Mouse (Mus musculus): ENCODE measurements around the gene Clmn. TPM values are rescaled to one million over a fixed set of nuclear protein-coding genes. Genes with fewer than 3 reads are reported as not detected.

The Clmn gene
- polyA plus RNA-seq, 1 experiment from 2014 or later, result 1.2 TPM

GRCm38 (mm10) chr12:104850119-104850518, 14.8 kb downstream of the Clmn start:
- H3K27me3 ChIP-seq, result no peaks in the 10 kb centered on the region
- ATAC-seq (ENCODE audit: low read depth), result no peak
- H3K4me3 ChIP-seq, result no peak overlapping the region
- no peaks in the 10 kb centered on the region for H3K36me3 ChIP-seq
- no peak overlapping the region for H3K4me2 ChIP-seq
- H3K9ac ChIP-seq, result no peak overlapping the region
- H3K9me3 ChIP-seq, result no peaks in the 10 kb centered on the region
- H3K27ac ChIP-seq (replicated peaks), result no peak overlapping the region
- whole genome bisulfite sequencing, result 88% methylated on average over 7 of the region's 7 CpGs
- peaks cover 20% of the 10 kb centered on the region for H3K4me1 ChIP-seq (replicated peaks)

- ATAC-seq (ENCODE audit: low read depth), result no peak
- no peaks in the 10 kb centered on the region for H3K9me3 ChIP-seq
- no peak overlapping the region for H3K4me2 ChIP-seq
- 87% methylated on average over 9 of the region's 9 CpGs for WGBS
- H3K4me1 ChIP-seq (replicated peaks), result peaks cover 20% of the 10 kb centered on the region
- H3K36me3 ChIP-seq, result no peaks in the 10 kb centered on the region
- no peak overlapping the region for H3K9ac ChIP-seq
- H3K4me3 ChIP-seq, result no peak overlapping the region
- no peak overlapping the region for H3K27ac ChIP-seq (replicated peaks)
- no peaks in the 10 kb centered on the region; the same call in 1 of the 2 replicates for H3K27me3 ChIP-seq
Observed at GRCm38 (mm10) chr12:104848667-104849066, 16.2 kb downstream of the Clmn start.

GRCm38 (mm10) chr12:104847227-104847626, 17.6 kb downstream of the Clmn start:
- 89% methylated on average over 4 of the region's 4 CpGs for WGBS
- H3K9me3 ChIP-seq, result no peaks in the 10 kb centered on the region

GRCm38 (mm10) chr12:104845707-104846106, 19.2 kb downstream of the Clmn start:
- peak overlapping the region; percentile 37 for H3K4me2 ChIP-seq
- H3K36me3 ChIP-seq, result no peaks in the 10 kb centered on the region
- no peaks in the 10 kb centered on the region; the same call in 1 of the 2 replicates for H3K27me3 ChIP-seq
- no peak overlapping the region for H3K27ac ChIP-seq (replicated peaks)
- H3K9me3 ChIP-seq, result no peaks in the 10 kb centered on the region
- WGBS, result 6% methylated on average over 11 of the region's 11 CpGs
- H3K9ac ChIP-seq, result no peak overlapping the region
- H3K4me1 ChIP-seq (replicated peaks), result peaks cover 8% of the 10 kb centered on the region
- no peak overlapping the region for H3K4me3 ChIP-seq
- no peak for ATAC-seq (ENCODE audit: low read depth)

More at GRCm38 (mm10) chr12:104847227-104847626, 17.6 kb downstream of the Clmn start:
- no peak overlapping the region for H3K4me2 ChIP-seq
- no peak overlapping the region for H3K27ac ChIP-seq (replicated peaks)
- H3K4me3 ChIP-seq, result no peak overlapping the region
- peaks cover 20% of the 10 kb centered on the region for H3K4me1 ChIP-seq (replicated peaks)
- H3K9ac ChIP-seq, result no peak overlapping the region
- H3K36me3 ChIP-seq, result no peaks in the 10 kb centered on the region
- no peaks in the 10 kb centered on the region; the same call in 1 of the 2 replicates for H3K27me3 ChIP-seq
- ATAC-seq (ENCODE audit: low read depth), result no peak

- peaks cover 8% of the 10 kb centered on the region for H3K4me1 ChIP-seq (replicated peaks)
- H3K27me3 ChIP-seq, result no peaks in the 10 kb centered on the region; the same call in 1 of the 2 replicates
- no peaks in the 10 kb centered on the region for H3K9me3 ChIP-seq
- H3K27ac ChIP-seq (replicated peaks), result no peak overlapping the region
- 61% methylated on average over 4 of the region's 4 CpGs for WGBS
- no peak overlapping the region for H3K4me2 ChIP-seq
- no peaks in the 10 kb centered on the region for H3K36me3 ChIP-seq
- H3K4me3 ChIP-seq, result no peak overlapping the region
- H3K9ac ChIP-seq, result no peak overlapping the region
- ATAC-seq (ENCODE audit: low read depth), result no peak
Observed at GRCm38 (mm10) chr12:104844989-104845388, 19.9 kb downstream of the Clmn start.

DNA sequence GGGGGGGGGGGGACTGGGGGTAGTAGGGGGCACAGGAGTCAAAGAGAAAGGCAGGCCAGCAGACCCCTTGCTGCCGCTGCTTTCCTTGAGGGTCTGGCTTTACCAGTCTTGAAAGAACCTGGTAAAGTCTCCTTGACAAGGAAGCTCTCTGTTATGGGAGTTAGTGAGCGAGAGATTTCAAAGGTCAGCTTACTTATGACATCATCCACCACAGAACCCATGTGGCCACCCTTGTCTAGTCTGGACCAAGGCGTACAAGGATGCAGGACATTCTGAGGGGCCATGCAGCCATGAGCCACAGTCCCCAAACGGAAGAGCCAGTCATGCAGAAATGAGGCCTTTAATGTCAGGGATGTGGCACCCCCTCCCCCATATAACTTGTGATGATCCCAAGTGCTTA, 20.6 kb downstream of the Clmn start:
- H3K4me2 ChIP-seq, result no peak overlapping the region
- H3K4me1 ChIP-seq (replicated peaks), result peaks cover 8% of the 10 kb centered on the region
- 78% methylated on average over 4 of the region's 4 CpGs for WGBS
- H3K9ac ChIP-seq, result no peak overlapping the region
- H3K27me3 ChIP-seq, result no peaks in the 10 kb centered on the region; the same call in 1 of the 2 replicates
- no peak for ATAC-seq (ENCODE audit: low read depth)
- H3K9me3 ChIP-seq, result no peaks in the 10 kb centered on the region
- H3K36me3 ChIP-seq, result no peaks in the 10 kb centered on the region
- H3K4me3 ChIP-seq, result no peak overlapping the region
- H3K27ac ChIP-seq (replicated peaks), result no peak overlapping the region

GRCm38 (mm10) chr12:104841256-104841655, 23.6 kb downstream of the Clmn start:
- 87% methylated on average over 3 of the region's 3 CpGs for WGBS
- H3K27ac ChIP-seq (replicated peaks), result no peak overlapping the region
- no peak overlapping the region for H3K4me2 ChIP-seq
- no peaks in the 10 kb centered on the region for H3K36me3 ChIP-seq
- H3K9me3 ChIP-seq, result no peaks in the 10 kb centered on the region
- H3K9ac ChIP-seq, result no peak overlapping the region
- ATAC-seq (ENCODE audit: low read depth), result no peak
- peaks cover 13% of the 10 kb centered on the region for H3K4me1 ChIP-seq (replicated peaks)
- H3K27me3 ChIP-seq, result no peaks in the 10 kb centered on the region; the same call in 1 of the 2 replicates
- no peak overlapping the region for H3K4me3 ChIP-seq

GRCm38 (mm10) chr12:104838987-104839386, 25.9 kb downstream of the Clmn start:
- no peaks in the 10 kb centered on the region for H3K9me3 ChIP-seq
- H3K4me2 ChIP-seq, result no peak overlapping the region
- H3K4me3 ChIP-seq, result no peak overlapping the region
- H3K4me1 ChIP-seq (replicated peaks), result peaks cover 11% of the 10 kb centered on the region
- 55% methylated on average over 4 of the region's 4 CpGs for WGBS
- H3K27me3 ChIP-seq, result no peaks in the 10 kb centered on the region
- no peak overlapping the region for H3K9ac ChIP-seq
- no peak for ATAC-seq (ENCODE audit: low read depth)
- no peaks in the 10 kb centered on the region for H3K36me3 ChIP-seq
- H3K27ac ChIP-seq (replicated peaks), result no peak overlapping the region

GRCm38 (mm10) chr12:104838462-104838861, 26.4 kb downstream of the Clmn start:
- no peak overlapping the region for H3K9ac ChIP-seq
- no peak overlapping the region for H3K4me2 ChIP-seq
- H3K36me3 ChIP-seq, result no peaks in the 10 kb centered on the region
- H3K4me1 ChIP-seq (replicated peaks), result peaks cover 11% of the 10 kb centered on the region
- no peak overlapping the region for H3K27ac ChIP-seq (replicated peaks)
- no peak for ATAC-seq (ENCODE audit: low read depth)
- no peaks in the 10 kb centered on the region; the same call in 1 of the 2 replicates for H3K27me3 ChIP-seq
- H3K9me3 ChIP-seq, result no peaks in the 10 kb centered on the region
- H3K4me3 ChIP-seq, result no peak overlapping the region

DNA sequence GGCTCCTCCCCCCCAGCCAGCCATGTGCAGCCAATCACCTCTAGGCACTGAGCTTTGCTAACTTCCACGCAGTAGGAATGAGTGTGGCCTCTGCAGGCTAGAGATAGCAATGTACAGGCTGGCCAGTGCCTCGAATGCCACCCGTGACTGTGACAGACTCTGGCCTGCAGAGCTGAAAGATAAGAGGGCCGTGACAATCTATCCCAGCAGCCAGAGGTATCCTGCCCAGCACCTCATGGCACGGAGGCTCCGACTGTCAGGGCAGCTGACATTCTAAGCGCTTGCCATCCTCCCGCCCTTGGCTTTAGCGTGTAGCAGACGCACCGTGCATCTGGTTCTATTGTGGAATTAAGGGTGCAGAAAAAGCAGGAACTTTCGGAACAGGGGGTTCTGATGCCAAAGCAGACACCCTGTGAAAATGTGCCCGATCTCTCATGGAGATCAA, 26.9 kb downstream of the Clmn start:
- Histone ChIP-seq H3K9ac (no peak overlapping the region), H3K27me3 (no peaks in the 10 kb centered on the region; the same call in 1 of the 2 replicates), H3K4me3 (no peak overlapping the region), H3K4me1 (replicated peaks) (peaks cover 11% of the 10 kb centered on the region), H3K36me3 (no peaks in the 10 kb centered on the region), H3K9me3 (no peaks in the 10 kb centered on the region), H3K27ac (replicated peaks) (no peak overlapping the region), H3K4me2 (no peak overlapping the region)
- 75% methylated on average over 13 of the region's 13 CpGs for WGBS
- ATAC-seq (ENCODE audit: low read depth), result no peak

- Histone ChIP-seq H3K4me3 (no peak overlapping the region), H3K4me2 (no peak overlapping the region), H3K27me3 (no peaks in the 10 kb centered on the region; the same call in 1 of the 2 replicates), H3K4me1 (replicated peaks) (peaks cover 11% of the 10 kb centered on the region), H3K27ac (replicated peaks) (no peak overlapping the region), H3K9me3 (no peaks in the 10 kb centered on the region), H3K36me3 (no peaks in the 10 kb centered on the region), H3K9ac (no peak overlapping the region)
- no peak for ATAC-seq (ENCODE audit: low read depth)
- 73% methylated on average over 2 of the region's 2 CpGs for WGBS
Observed at GRCm38 (mm10) chr12:104837111-104837837, 27.6 kb downstream of the Clmn start.

DNA sequence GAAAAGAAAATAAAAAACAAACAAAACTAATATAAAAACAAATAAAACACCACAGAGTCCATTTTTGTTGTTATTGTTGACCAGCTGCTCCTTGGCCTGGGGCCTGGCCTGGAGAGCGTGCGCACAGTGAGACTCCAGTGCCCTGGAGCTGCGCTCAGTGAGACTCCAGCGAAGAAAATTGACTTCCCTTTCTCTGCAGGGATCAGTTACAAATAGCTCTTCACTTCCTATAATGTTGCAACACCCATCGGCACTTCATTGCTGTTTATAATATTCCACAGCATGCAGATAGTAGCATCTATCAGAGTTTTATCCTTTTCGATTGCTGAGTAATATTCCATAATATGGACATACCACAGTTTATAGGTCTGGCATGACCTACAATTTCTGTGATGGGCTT, 28.6 kb downstream of the Clmn start:
- Histone ChIP-seq H3K4me2 (no peak overlapping the region), H3K4me1 (replicated peaks) (peaks cover 11% of the 10 kb centered on the region), H3K27me3 (no peaks in the 10 kb centered on the region; the same call in 1 of the 2 replicates), H3K9me3 (no peaks in the 10 kb centered on the region), H3K27ac (replicated peaks) (no peak overlapping the region), H3K9ac (no peak overlapping the region), H3K4me3 (no peak overlapping the region), H3K36me3 (no peaks in the 10 kb centered on the region)
- WGBS, result 89% methylated on average over 6 of the region's 6 CpGs
- ATAC-seq (ENCODE audit: low read depth), result no peak

Measured in neural tube, embryonic 13.5 days (tissue).